Mouse (Mus musculus): ENCODE data around the gene Fam89b.

Gene Fam89b

GRCm38 (mm10) chr19:5684236-5684635 is 45.2 kb downstream of the Fam89b start:
- no peak for DNase-seq (ENCODE audit: low spot score in 2 of 2)

- DNase-seq (ENCODE audit: low spot score in 2 of 2) = no peak
Observed at GRCm38 (mm10) chr19:5680432-5680831, 49.0 kb downstream of the Fam89b start.
